Mouse (Mus musculus) hindbrain, embryonic 11.5 days (tissue): ENCODE measurements around the gene Ifi44. TPM values are rescaled to one million over a fixed set of nuclear protein-coding genes. Genes with fewer than 3 reads are reported as not detected.

Source experiments
- ATAC-seq: fragments of 200-750 bp; cut with Nextera tagmentation; 2 replicates; pipeline ENCODE4 v1.8.0; 2017; ENCODE audit warnings: mild to moderate bottlenecking, moderate TSS enrichment, moderate library complexity; ENCODE audit not compliant: low FRiP score
- DNase-seq: peaks from one replicate; pipeline ENCODE4 v3.0.0-alpha.2; 2015; ENCODE audit warnings: low spot score
- H3K27ac ChIP-seq: fragments of 300-500 bp; sonication (generic); 2 replicates; pipeline ENCODE4 v1.5.1; 2014; ENCODE audit warnings: mild to moderate bottlenecking, low read depth, low read length
- H3K27me3 ChIP-seq: fragments of 300-500 bp; sonication (generic); 2 replicates; pipeline ENCODE4 v1.6.1; 2014; ENCODE audit warnings: mild to moderate bottlenecking, low read length, moderate library complexity, mixed read lengths; ENCODE audit not compliant: control insufficient read depth, insufficient read depth
- H3K36me3 ChIP-seq: fragments of 300-500 bp; sonication (generic); 2 replicates; pipeline ENCODE4 v1.6.1; 2014; ENCODE audit warnings: mild to moderate bottlenecking, low read length, moderate library complexity, mixed read lengths; ENCODE audit not compliant: control insufficient read depth, insufficient read depth
- H3K4me1 ChIP-seq: fragments of 300-500 bp; sonication (generic); replicated peaks from 2 replicates; pipeline ENCODE4 v1.6.1; 2014; ENCODE audit warnings: low read length, mixed read lengths; ENCODE audit not compliant: control insufficient read depth, insufficient read depth
- H3K4me2 ChIP-seq: fragments of 300-500 bp; sonication (generic); replicated peaks from 2 replicates; pipeline ENCODE4 v1.6.1; 2014; ENCODE audit warnings: mild to moderate bottlenecking, low read depth, low read length
- H3K4me3 ChIP-seq: fragments of 300-500 bp; sonication (generic); 2 replicates; pipeline ENCODE4 v1.5.1; 2014; ENCODE audit warnings: low read depth, low read length
- H3K9ac ChIP-seq: fragments of 300-500 bp; sonication (generic); 2 replicates; pipeline ENCODE4 v1.6.1; 2014; ENCODE audit warnings: low read depth, low read length
- H3K9me3 ChIP-seq: fragments of 300-500 bp; sonication (generic); 2 replicates; pipeline ENCODE4 v1.6.1; 2016; ENCODE audit warnings: low read length; ENCODE audit not compliant: control insufficient read depth
- WGBS: fragments of 180-500 bp; shearing (Covaris S2); extraction: QIAGEN DNeasy Blood & Tissue Kit; methylation state at CpG from one replicate; pipeline ENCODE4 v1.1.7; 2014; 5-methylcytosine and 5-hydroxymethylcytosine counted together
- polyA plus RNA-seq: library from polyadenylated mRNA; unstranded; fragments of >200 nt; fragmentation: Nextera tagmentation; extraction: Ambion mirVana; gene quantifications from 2 replicates; pipeline ENCODE4 v1.2.1, GENCODE M21; 2014

The Ifi44 gene
- polyA plus RNA-seq: not detected in 2 replicates

DNA sequence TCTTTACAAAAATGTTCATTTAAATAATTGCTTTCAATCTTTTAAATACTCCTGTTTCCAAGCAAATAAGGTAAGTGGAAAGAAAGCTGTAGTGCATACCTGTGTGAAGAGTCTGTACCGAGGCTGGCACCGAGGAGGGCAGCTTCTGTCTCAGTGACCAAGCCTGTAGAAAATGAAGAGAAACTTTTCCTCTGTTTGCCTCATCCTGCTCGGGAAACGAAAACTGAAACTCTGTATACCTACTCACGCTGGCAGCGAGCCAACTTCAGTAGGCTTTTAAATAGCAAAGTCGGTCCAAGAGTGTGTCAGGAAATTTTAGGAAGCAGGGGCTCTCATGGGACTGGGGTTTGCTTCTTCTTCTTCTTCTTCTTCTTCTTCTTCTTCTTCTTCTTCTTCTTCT lies at the start of gene Ifi44:
Gene Ifi44, minus strand, starts transcription at position 224 of the 400 bp plus-strand sequence.
- H3K9ac ChIP-seq: no peak within 1 kb of the TSS
- DNase-seq (no peak), ATAC-seq (no peak)
- H3K4me3 ChIP-seq: no peak within 1 kb of the TSS
- H3K9me3 ChIP-seq: no peaks in the 10 kb centered on the region
- 78% methylated on average over 7 of the region's 7 CpGs for WGBS
- no peak within 1 kb of the TSS for H3K27ac ChIP-seq
- no peaks in the 10 kb centered on the region for H3K4me1 ChIP-seq
- no peak within 1 kb of the TSS for H3K4me2 ChIP-seq
- H3K36me3 ChIP-seq: no peaks in the 10 kb centered on the region
- no peaks in the 10 kb centered on the region for H3K27me3 ChIP-seq

DNA sequence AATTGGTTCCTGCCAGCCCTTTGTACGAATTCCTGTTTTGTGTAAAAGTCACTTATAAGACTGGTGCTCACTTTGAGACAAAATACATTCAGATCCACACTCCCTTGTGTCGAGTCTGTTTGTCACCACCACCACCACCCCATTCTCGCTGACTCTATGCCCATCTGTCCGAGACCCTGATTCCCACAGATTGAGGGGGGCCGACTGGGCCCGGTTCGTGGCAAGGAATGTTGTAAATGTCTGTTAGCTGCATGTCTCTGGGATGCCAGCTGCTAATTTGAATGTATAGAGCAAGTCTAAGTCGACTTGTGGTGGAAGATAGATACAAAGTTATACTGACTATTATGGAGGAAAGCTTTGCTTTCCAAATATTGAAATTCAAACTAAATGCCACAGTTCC lies 38.9 kb upstream of the Ifi44 start:
- Histone ChIP-seq H3K4me2 (no peak overlapping the region), H3K27ac (no peak overlapping the region), H3K27me3 (no peaks in the 10 kb centered on the region), H3K4me3 (no peak overlapping the region), H3K9me3 (no peaks in the 10 kb centered on the region), H3K36me3 (no peaks in the 10 kb centered on the region), H3K9ac (no peak overlapping the region), H3K4me1 (no peaks in the 10 kb centered on the region)
- ATAC-seq (no peak), DNase-seq (no peak)
- 76% methylated on average over 8 of the region's 8 CpGs for WGBS

DNA sequence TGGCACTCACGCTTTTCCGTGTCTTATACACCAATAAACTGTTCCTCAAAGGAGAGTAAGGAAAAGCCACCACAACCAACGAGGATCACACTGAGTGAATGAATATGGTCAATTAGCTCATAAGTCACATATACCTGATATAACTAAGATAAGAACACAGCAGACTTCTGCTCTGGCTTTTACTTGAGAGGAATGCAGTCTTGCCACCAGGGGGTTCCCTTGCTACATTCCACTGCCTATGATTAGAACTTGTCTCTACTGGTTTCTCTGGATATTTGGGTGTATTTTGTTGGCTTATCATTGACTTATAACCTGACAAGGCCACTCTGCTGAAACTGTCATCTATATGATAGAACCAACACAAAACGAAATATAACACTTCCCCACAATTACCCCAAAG lies 25.3 kb upstream of the Ifi44 start:
- Histone ChIP-seq H3K36me3 (no peaks in the 10 kb centered on the region), H3K4me3 (no peak overlapping the region), H3K4me1 (no peaks in the 10 kb centered on the region), H3K4me2 (no peak overlapping the region), H3K9me3 (no peaks in the 10 kb centered on the region), H3K27ac (no peak overlapping the region), H3K27me3 (no peaks in the 10 kb centered on the region), H3K9ac (no peak overlapping the region)
- 76% methylated on average over 4 of the region's 4 CpGs for WGBS
- DNase-seq (peak; percentile 17), ATAC-seq (no peak)

DNA sequence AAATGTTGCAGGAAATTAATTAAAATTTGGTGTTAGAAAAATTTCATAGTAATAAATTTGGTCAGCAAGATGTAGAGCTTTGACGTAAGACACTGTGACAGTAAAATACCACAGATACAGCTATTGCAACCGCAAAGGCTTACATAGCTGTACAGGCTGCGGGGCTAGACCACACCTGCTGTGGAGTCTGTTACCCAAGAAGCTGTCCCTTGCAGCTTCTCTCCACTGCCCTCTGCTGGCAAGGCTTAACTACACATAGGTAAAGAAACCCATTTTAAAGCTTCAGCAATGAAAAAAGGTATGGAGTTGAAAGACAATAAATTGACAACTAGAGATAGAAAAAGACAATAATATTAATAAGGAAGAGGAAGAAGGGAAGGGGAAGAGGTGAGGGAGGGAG lies 21.3 kb upstream of the Ifi44 start:
- Histone ChIP-seq H3K9me3 (no peaks in the 10 kb centered on the region), H3K36me3 (no peaks in the 10 kb centered on the region), H3K4me2 (no peak overlapping the region), H3K4me3 (no peak overlapping the region), H3K27me3 (no peaks in the 10 kb centered on the region), H3K27ac (no peak overlapping the region), H3K4me1 (no peaks in the 10 kb centered on the region), H3K9ac (no peak overlapping the region)
- WGBS: 69% methylated on average over 3 of the region's 3 CpGs
- ATAC-seq: no peak
- peak; percentile 47 for DNase-seq

DNA sequence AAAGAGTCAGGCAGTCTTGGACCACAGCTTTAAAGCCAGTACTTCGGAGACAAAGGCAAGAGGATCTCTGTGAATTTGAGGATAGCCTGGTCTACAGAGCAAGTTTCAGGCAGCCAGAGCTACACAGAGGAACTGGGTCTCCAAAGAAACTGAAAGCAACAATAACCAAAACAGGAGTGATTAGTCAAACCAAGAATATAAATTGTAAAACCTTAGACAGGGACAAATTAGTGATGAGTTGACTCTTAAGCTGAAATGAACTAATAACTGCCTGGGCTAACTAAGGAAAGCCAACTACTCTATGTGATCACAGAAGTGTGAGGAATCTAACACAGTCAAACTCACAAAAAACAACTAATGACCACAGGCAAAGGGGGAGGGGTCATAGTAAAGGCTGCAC lies 1.2 kb downstream of the Ifi44 start:
- no peaks in the 10 kb centered on the region for H3K36me3 ChIP-seq
- no peak overlapping the region for H3K4me2 ChIP-seq
- H3K4me1 ChIP-seq: no peaks in the 10 kb centered on the region
- 81% methylated on average over 1 of the region's 1 CpGs for WGBS
- no peaks in the 10 kb centered on the region for H3K9me3 ChIP-seq
- H3K9ac ChIP-seq: no peak overlapping the region
- no peak overlapping the region for H3K4me3 ChIP-seq
- DNase-seq (no peak), ATAC-seq (no peak)
- H3K27ac ChIP-seq: no peak overlapping the region
- no peaks in the 10 kb centered on the region for H3K27me3 ChIP-seq

DNA sequence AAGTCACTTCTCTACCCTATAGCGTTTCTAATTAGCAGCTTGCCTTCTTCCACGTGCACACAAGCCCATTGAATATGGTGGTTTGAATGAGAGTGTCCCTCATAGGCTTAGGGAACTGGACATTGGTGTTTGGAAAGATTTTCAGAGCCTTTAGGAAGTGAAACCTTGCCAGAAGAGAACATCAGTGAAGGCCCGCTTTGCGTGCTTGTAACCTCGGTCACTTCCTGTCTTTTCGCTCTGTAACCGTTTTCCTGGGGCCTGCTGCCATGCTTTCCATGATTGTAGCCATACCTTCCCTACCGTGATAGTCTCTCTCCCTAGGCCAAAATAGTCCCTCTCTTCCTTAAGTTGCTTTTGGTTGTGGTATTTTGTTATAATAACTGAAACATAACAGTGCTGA lies 3.7 kb downstream of the Ifi44 start:
- no peak overlapping the region for H3K9ac ChIP-seq
- H3K36me3 ChIP-seq: no peaks in the 10 kb centered on the region
- ATAC-seq: no peak
- H3K4me3 ChIP-seq: no peak overlapping the region
- H3K9me3 ChIP-seq: no peaks in the 10 kb centered on the region
- no peak overlapping the region for H3K27ac ChIP-seq
- no peak overlapping the region for H3K4me2 ChIP-seq
- no peaks in the 10 kb centered on the region for H3K4me1 ChIP-seq
- DNase-seq: no peak
- 91% methylated on average over 8 of the region's 8 CpGs for WGBS
- no peaks in the 10 kb centered on the region for H3K27me3 ChIP-seq

DNA sequence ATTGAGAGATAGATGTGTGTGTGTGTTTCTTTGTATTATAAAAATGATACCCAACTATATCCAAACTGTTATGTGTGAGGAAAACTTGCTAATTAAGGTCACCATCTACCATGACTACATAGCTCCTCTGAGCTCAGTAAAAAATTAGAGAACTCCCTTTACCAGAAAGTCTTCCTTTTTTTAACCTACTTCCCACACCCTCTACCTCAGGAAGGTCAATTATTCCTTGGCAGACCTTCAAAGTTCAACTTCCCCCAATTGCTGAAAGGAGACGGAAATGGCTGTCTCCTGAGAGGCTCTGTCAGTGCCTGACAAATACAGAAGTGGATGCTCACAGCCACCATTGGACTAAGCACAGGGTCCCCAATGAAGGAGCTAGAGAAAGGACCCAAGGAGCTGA lies 7.5 kb downstream of the Ifi44 start:
- H3K36me3 ChIP-seq: no peaks in the 10 kb centered on the region
- H3K4me1 ChIP-seq: no peaks in the 10 kb centered on the region
- 76% methylated on average over 1 of the region's 1 CpGs for WGBS
- no peak overlapping the region for H3K9ac ChIP-seq
- H3K4me2 ChIP-seq: no peak overlapping the region
- H3K27ac ChIP-seq: no peak overlapping the region
- ATAC-seq (no peak), DNase-seq (no peak)
- no peak overlapping the region for H3K4me3 ChIP-seq
- H3K27me3 ChIP-seq: no peaks in the 10 kb centered on the region
- H3K9me3 ChIP-seq: no peaks in the 10 kb centered on the region

DNA sequence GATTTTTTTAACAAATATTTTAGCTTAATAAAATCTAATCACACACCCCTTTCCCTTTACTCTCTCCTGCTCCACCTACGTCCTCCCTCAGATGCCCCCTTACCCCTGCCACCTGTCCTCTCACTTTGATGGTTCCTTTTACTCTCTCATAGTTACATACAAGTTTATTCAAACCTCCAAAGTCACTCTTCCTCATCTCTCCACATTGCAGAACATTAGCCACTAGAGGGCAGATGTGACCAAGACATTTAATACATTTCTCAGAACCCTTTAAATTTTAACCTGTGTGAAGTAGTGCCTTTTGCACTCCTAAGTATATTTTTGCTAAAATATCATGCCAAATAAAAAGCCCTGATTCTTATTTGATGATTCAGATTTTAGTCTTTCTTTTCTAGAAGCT lies 33.5 kb downstream of the Ifi44 start:
- no peak overlapping the region for H3K27ac ChIP-seq
- H3K4me3 ChIP-seq: no peak overlapping the region
- H3K36me3 ChIP-seq: no peaks in the 10 kb centered on the region
- WGBS: 23% methylated on average over 1 of the region's 1 CpGs
- no peak overlapping the region for H3K4me2 ChIP-seq
- ATAC-seq (peak; percentile 67), DNase-seq (peak; percentile 54)
- no peaks in the 10 kb centered on the region for H3K9me3 ChIP-seq
- H3K9ac ChIP-seq: no peak overlapping the region
- no peaks in the 10 kb centered on the region for H3K27me3 ChIP-seq
- H3K4me1 ChIP-seq: no peaks in the 10 kb centered on the region

DNA sequence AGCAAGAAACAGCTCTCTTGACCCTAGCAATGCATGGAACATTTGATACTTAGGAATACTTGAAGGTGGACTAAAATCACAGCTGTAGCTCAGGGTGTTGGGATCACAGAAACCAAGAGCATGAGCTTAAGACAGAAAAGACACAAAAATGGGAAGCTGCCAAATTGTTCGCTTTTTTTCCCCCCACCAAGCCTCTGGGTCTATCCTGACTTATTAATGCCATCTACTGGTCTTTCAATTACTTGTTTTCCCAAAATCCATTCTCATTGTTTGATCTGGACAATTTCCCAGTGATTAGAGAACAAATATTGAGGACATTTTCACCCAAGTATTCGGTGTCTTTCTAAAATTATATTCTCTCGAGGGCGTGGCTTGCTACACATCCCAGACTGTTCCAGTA lies 42.4 kb downstream of the Ifi44 start:
- H3K9me3 ChIP-seq: no peaks in the 10 kb centered on the region
- H3K4me2 ChIP-seq: no peak overlapping the region
- ATAC-seq (no peak), DNase-seq (no peak)
- no peaks in the 10 kb centered on the region for H3K36me3 ChIP-seq
- no peaks in the 10 kb centered on the region for H3K4me1 ChIP-seq
- no peak overlapping the region for H3K4me3 ChIP-seq
- H3K9ac ChIP-seq: no peak overlapping the region
- H3K27me3 ChIP-seq: no peaks in the 10 kb centered on the region
- H3K27ac ChIP-seq: no peak overlapping the region
- WGBS: 97% methylated on average over 4 of the region's 4 CpGs
